Mouse (Mus musculus) MEL (cell line): ENCODE results near the gene Fndc3a.

Source experiments
- HCFC1 ChIP-seq: IDR thresholded peaks from 2 replicates; pipeline ENCODE4 v1.6.1; 2012; ENCODE audit warnings: low read depth, mild to moderate bottlenecking, inconsistent platforms, low read length, improper control_type of control experiment, moderate library complexity
- MAZ ChIP-seq: IDR thresholded peaks from 2 replicates; pipeline ENCODE4 v1.6.1; 2012; ENCODE audit warnings: low read depth, mild to moderate bottlenecking, inconsistent platforms, low read length, improper control_type of control experiment
- NRF1 ChIP-seq: IDR thresholded peaks from 2 replicates; pipeline ENCODE4 v1.6.1; 2014; ENCODE audit warnings: low read depth, mild to moderate bottlenecking, inconsistent platforms, low read length, improper control_type of control experiment, moderate library complexity; ENCODE audit not compliant: poor library complexity, insufficient read depth, severe bottlenecking
- UBTF ChIP-seq: IDR thresholded peaks from 2 replicates; pipeline ENCODE4 v1.6.1; 2012; ENCODE audit warnings: low read depth, mild to moderate bottlenecking, inconsistent platforms, low read length, improper control_type of control experiment, moderate library complexity, borderline replicate concordance; ENCODE audit not compliant: insufficient read depth

DNA sequence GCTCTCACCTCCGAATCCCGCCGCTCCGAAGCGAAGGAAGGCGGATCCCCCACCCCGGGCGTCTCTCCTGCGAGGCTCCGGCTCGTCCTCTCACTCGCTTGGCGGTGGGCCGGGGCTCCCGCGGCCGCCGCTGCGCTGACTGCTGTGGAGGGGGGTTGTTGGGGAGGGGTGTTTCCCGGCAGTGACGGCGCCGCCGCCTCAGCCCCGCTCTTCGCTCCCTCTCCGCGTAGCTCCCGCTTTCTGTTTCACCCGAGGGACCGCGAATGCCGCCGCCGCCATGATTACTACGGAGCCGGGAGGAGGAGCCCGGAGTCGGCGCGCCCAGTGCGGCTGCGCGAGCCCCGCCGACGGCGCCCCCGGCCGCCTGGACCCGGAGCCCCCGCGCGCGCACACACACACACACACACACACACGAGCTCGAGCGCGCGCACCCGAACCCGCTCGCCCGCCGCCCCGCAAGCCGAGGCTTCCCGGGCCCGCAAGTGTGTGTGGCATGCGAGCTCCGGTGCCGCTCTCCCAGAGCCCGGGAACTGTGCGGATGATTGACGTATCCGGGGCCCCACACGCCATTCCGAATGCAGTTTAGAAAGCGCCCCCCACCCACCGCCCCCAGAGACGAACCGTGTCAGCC is at the start of gene Fndc3a:
- TF ChIP-seq UBTF: no peak
- TF ChIP-seq HCFC1: peak; percentile 59
- no peak for TF ChIP-seq MAZ
- TF ChIP-seq NRF1: peak; percentile 74
